ENCODE assay signal across 8 mouse cellular contexts in the genomic region with DNA sequence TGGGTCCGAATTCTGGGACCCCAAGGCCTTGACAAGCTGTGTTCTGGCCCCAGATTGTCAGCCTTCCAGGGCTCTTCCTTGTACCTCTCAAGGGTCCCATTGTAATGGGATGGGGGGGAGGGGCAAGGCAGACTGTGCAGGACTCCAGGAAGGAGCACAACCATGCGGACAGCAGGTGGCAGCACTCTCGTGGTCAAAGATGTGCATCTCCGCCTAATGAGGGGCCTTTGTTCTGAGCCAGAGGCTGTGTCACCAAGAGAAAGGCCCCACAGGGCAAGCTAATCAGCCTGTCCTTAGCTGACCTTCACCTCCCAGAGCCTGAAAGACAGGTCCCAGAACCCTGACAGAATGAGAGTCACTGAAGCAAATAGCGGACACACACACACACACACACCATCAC.
DNase-seq lines count a peak whose midpoint lies in the region; ATAC-seq lines count a peak whose summit lies in the region.

No protein-coding gene starts in this region.

- peaks cover 7% of the 10 kb centered on the region; the same call in 1 of the 2 replicates for H3K4me1 ChIP-seq in intestine, embryonic 14.5 days (replicated peaks; ENCODE audit: control insufficient read depth, insufficient read depth, low read length)

- 27% methylated on average over 5 of the region's 5 CpGs for WGBS in intestine, embryonic 14.5 days

- H3K4me3 ChIP-seq in intestine, embryonic 14.5 days (ENCODE audit: low read depth, low read length), result no peak overlapping the region

- ATAC-seq in intestine, embryonic 14.5 days (replicated peaks; ENCODE audit: low FRiP score, low TSS enrichment, low read depth), result peak; percentile 74
- ATAC-seq in megakaryocyte-erythroid progenitor cell, adult 5-6 weeks (replicated peaks; ENCODE audit: low FRiP score, low TSS enrichment, poor library complexity, severe bottlenecking), result 0 out of 2 replicates have a peak, but pooled peaks have one; percentile 42

- no peak overlapping the region for H3K4me2 ChIP-seq in intestine, embryonic 14.5 days (ENCODE audit: low read length)

- intact Hi-C loops in left cerebral cortex, postnatal 10 days (cut with DNase I), result loop anchor here (5.0 kb wide), 1 partner anchor 301 kb away; no protein-coding TSS in a partner anchor

- no peak overlapping the region for H3K27ac ChIP-seq in intestine, embryonic 14.5 days (ENCODE audit: low read depth)

- DNase-seq in adrenal gland, adult 8-10 months, result peak; percentile 88
- DNase-seq in embryo, embryonic 11 days, result peak; percentile 93
- DNase-seq in gastrocnemius, postnatal 25 days, result peak; percentile 71
- DNase-seq in intestine, embryonic 14.5 days (ENCODE audit: low spot score), result peak; percentile 91
- peak; percentile 59 to 91 for DNase-seq in left cerebral cortex, postnatal 10 days (ENCODE audit: extremely low spot score in 1 of 2, low spot score in 2 of 2)
- peak; percentile 68 to 72 for DNase-seq in right cerebral cortex, postnatal 36 days (ENCODE audit: low spot score in 2 of 2)
- peak; percentile 82 for DNase-seq in yolk sac, embryonic 10.5 days (ENCODE audit: low spot score)

- no peaks in the 10 kb centered on the region for H3K9me3 ChIP-seq in intestine, embryonic 14.5 days (ENCODE audit: control insufficient read depth, low read length)

- H3K36me3 ChIP-seq in intestine, embryonic 14.5 days (ENCODE audit: control insufficient read depth, insufficient read depth, low read length), result no peaks in the 10 kb centered on the region

- no peak overlapping the region for H3K9ac ChIP-seq in intestine, embryonic 14.5 days (ENCODE audit: low read length)

- no peaks in the 10 kb centered on the region for H3K27me3 ChIP-seq in intestine, embryonic 14.5 days (replicated peaks; ENCODE audit: control insufficient read depth, insufficient read depth, low read length)
